Mouse (Mus musculus) leukemia stem cell, adult 10-12 weeks (primary cell): Measurements from ENCODE around the gene Apol11b. TPM values are rescaled to one million over a fixed set of nuclear protein-coding genes. Genes with fewer than 3 reads are reported as not detected.

Experiments
- polyA plus RNA-seq: library from polyadenylated mRNA; stranded (reverse); fragments of >175 nt; gene quantifications from 2 replicates; pipeline ENCODE4 v1.2.3, GENCODE M21; 2012; ENCODE audit warnings: low replicate concordance

Apol11b gene
- 2.8 and 4.6 TPM in 2 replicates for polyA plus RNA-seq

DNA sequence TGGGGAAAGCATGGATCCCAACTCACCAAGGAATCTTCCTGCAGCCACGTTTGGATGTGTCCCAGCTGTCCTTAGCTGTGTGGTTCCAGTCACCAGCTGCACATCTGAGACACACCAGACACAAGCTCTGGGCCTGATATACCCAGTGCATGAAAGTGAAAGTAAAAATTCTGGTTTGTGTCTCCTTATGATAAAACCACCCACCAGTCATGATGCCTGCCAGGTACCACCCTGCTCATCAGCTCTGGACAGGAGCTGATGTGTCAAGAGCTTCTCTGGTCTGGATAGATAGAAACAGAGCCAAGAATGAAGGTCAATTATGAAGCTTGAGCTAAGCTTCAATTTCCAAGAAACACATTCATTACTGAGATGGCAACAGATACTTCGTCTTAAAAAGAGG is at the start of gene Apol11b:
TSS of gene Apol11b (minus strand) at position 111 of the 400 bp plus-strand sequence.

DNA sequence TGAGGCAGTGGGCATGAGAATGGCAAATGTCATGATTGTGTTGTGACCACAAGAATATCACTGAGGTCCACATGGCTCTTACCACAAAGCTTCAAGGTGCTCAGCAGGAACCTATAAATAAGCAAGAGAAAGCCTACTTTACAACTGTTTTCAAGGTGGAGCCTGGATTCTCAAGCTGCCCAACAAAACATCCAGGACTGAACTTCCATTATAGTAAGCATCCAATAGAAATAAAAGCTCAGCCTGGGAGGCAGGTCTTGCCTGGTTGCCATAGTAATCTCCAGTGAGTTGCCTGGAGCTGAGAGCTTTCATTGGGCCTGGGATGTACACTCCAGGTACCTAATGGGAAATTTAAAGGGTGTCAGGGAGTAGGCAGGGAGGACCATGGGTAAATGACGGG is 44.1 kb downstream of the Apol11b start, which contains the start of gene Gm36245:
TSS of gene Gm36245 (plus strand) at position 301 of the 400 bp plus-strand sequence.

DNA sequence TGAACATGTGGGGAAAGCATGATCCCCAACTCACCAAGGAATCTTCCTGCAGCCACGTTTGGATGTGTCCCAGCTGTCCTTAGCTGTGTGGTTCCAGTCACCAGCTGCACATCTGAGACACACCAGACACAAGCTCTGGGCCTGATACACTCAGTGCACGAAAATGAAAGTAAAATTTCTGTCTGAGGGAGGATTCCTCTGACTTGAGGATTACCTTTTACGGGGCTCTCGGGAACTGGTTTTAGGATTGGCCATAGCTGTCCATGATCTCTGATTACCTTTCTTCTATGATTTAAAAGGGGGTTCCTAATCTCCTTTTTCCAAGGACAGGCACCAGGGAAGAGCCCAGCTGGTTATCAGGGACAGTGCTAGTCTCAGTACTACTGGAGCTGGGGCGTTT is 47.1 kb downstream of the Apol11b start, which contains the start of gene Apol10b:
TSS of gene Apol10b (minus strand) at position 165 of the 400 bp plus-strand sequence.

Other genes with a start within 250 kb of the Apol11b start
- gene Apol7a, start 244.2 kb downstream of the Apol11b start, polyA plus RNA-seq, result not detected in 2 replicates
- gene Apol9a, start 232.2 kb downstream of the Apol11b start, polyA plus RNA-seq, result 0.34 TPM in 1 of 2 replicates, not detected in the other
- not detected in 2 replicates for gene Apol7b, start 195.8 kb downstream of the Apol11b start, polyA plus RNA-seq
- 0.06 and 0.16 TPM in 2 replicates for gene Apol10a, start 166.2 kb downstream of the Apol11b start, polyA plus RNA-seq
- not detected in 2 replicates for gene Apol11a, start 135.0 kb downstream of the Apol11b start, polyA plus RNA-seq
- not detected in 2 replicates for gene Apol7c, start 110.0 kb downstream of the Apol11b start, polyA plus RNA-seq
- gene 1700025B11Rik, start 81.4 kb downstream of the Apol11b start, polyA plus RNA-seq, result not detected in 2 replicates
- 0.07 TPM in 1 of 2 replicates, not detected in the other for gene Apol10b, start 47.2 kb downstream of the Apol11b start, polyA plus RNA-seq
- not detected in 2 replicates for gene Gm36245, start 44.0 kb downstream of the Apol11b start, polyA plus RNA-seq
- not detected in 2 replicates for gene Apol7e, start 55.6 kb upstream of the Apol11b start, polyA plus RNA-seq
- 0.60 and 0.71 TPM in 2 replicates for gene Apol9b, start 85.8 kb upstream of the Apol11b start, polyA plus RNA-seq
- gene Apol8, start 113.7 kb upstream of the Apol11b start, polyA plus RNA-seq, result 3.9 and 21.4 TPM in 2 replicates
- 168 and 184 TPM in 2 replicates for gene Myh9, start 198.9 kb upstream of the Apol11b start, polyA plus RNA-seq